Mouse (Mus musculus): ENCODE results near the gene Myo7a. TPM values are rescaled to one million over a fixed set of nuclear protein-coding genes. Genes with fewer than 3 reads are reported as not detected.

Myo7a gene
- total RNA-seq (2021), result 1 to 10 TPM; 5.3 to 5.8 TPM

DNA sequence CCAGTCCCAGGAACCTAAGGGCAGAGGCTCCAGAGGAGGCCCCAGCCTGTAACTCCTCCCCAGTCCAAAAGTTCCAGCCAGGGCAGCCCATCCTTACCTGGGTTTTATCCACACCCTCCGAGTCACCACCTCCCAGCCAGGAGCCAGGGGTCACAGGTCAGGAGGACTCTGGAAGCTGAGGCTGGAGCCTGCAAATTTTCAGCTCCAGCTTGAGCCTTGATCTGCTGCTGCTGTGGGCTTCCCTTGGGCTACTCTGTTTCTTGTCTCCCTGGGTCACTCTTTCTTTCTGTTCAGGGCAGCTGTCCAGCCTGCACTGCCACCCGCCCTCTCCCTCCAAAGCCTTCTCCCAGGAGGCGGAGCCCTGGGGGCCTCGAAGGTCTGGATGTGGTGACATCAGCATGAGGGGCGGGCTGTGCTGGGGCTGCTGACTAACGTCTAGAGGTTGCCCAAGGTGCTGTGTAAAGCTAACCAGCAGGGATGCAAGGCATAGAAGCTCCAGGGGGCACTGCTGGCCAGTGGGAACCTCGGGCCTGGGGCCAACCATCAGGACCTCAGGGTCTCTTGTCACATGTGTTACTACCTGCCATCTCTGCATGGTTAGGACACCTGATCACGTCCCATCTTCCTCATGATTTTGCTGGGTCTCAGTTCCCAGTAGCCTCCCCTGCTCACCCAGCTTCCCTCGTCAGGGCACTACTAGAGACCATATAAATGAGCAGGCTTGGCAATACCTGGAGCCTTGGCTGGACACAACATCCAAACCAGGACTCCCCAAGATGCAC lies at the start of gene Myo7a:
TSS of gene Myo7a (minus strand) at position 346 of the 782 bp plus-strand sequence.
- no peak for DNase-seq
- intact Hi-C loops (cut with DNase I), result no loop called here

DNA sequence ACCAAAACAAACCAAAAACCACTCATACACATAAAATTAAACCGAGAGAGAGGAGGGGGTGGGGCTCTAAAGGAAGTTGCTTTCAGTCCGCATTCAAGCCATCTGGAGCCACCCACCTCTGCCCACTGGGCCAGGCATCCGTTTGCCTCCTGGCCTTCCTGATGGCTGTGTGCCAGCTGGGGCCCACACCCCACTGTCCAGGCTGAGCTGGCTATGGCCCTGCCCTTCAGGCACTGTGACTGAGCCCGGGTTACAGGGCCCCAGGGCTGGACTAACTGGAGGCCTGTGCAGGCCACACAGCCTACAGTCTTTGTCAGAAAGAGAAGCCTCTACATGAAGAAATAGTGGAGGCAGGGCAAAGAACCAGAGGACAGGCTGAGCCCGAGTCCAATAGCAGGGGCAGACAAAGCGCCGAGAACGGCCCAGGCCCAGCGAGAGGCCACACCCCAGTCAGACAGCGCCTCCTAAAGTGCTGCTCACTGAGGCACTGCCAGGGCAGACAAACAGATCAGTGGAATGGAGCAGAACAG lies 45.7 kb upstream of the Myo7a start:
- peak in 1 of 2 experiments; percentile 26 for DNase-seq
- intact Hi-C loops (cut with DNase I), result no loop called here

DNA sequence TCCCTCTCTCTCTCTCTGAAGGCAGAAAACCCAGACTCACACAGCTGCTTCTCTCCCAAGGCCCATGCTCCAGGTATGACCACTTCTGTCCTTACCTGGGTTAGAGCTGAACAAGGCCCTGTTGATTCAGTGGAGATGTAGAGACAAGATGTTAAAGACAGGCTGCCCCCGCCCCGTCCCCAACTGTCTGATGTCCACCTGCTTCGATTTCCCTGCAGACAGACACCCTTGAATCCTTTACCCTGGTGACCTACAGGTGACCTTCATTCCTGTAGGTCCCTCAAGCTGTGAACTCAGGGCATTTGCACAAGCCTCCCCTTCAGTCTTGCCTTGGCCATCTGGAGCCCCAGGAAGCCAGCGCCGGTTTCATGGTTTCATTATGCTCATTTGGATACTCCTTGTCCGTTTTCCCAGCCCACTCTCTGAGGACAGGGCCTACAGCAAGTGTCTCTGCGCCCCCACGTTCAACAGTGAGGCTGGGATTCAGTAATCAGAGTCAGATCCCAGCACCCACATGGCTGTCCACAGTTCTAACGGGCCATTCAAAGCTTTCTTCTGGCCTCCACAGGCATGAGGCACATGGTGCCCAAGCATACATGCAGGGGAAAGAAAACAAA lies 45.2 kb upstream of the Myo7a start:
- no peak for DNase-seq
- intact Hi-C loops (cut with DNase I), result no loop called here

GRCm38 (mm10) chr7:98163700-98164099 lies 44.4 kb upstream of the Myo7a start:
- DNase-seq, result no peak
- intact Hi-C loops (cut with DNase I), result no loop called here

- intact Hi-C loops (cut with DNase I), result no loop called here
- DNase-seq, result no peak
Observed at GRCm38 (mm10) chr7:98162239-98162638, 42.9 kb upstream of the Myo7a start.

DNA sequence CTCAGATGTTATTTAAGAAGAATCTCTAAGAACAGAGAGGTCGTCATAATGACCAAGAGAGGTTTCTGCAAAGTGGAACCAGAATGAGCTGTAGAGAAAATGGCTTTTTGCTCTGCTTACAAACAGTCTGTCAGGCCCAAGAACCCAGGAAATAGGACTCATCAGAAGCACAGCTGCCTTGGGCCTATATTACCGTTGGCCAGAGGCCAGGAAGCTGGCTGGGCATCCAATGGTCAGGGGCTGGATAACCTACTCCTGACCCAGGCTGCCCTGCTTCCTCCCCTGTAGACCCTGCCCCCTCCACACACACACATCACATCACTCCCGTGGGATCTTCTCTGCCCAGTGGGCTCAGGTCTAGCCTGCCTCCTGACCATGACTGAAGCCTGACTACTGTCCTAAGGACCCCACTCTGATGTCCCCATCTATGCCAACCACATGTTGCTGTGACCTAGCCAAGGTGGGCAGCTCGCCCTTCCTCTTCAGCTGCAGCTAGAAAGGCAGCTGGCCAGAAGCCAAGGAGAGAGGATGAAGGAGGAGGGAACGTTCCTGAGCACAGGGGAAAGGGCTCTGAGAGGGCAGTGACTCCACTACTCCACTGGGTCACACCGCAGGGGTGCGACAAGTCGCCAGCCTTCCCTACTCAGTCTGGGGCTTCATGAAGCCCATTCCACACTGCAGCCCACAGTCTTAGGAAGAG lies 40.9 kb upstream of the Myo7a start:
- no peak for DNase-seq
- intact Hi-C loops (cut with DNase I), result no loop called here

- intact Hi-C loops (cut with DNase I), result loop anchor here (5.0 kb wide), 1 partner anchor 274 kb away; no protein-coding TSS in a partner anchor
- no peak for DNase-seq
Observed at GRCm38 (mm10) chr7:98158481-98158880, 39.2 kb upstream of the Myo7a start.

- intact Hi-C loops (cut with DNase I), result loop anchor here (5.0 kb wide), 1 partner anchor 275 kb away; no protein-coding TSS in a partner anchor
- DNase-seq, result no peak
Observed at GRCm38 (mm10) chr7:98157636-98158332, 38.5 kb upstream of the Myo7a start.

DNA sequence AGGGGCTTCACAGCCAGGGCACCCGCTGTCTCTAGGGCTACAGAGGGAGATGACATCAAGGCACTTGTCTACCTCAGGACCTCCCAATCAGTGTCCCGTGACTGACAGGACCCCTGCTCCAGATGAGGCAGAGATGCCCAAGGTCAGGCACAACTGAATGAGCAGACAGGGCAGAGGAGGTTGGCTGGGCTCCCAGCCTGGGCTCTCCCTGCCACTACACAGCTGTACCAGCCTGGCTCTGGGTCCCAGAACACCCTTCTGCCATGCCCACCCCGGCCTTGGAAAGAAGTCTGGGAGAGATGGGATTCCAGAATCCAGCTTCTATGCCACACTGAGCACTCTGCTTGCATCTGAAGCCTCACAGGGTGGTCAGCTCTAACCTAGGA lies 36.9 kb upstream of the Myo7a start:
- intact Hi-C loops (cut with DNase I), result loop anchor here (5.0 kb wide), 1 partner anchor 276 kb away; no protein-coding TSS in a partner anchor
- DNase-seq, result no peak

- intact Hi-C loops (cut with DNase I), result loop anchor here (1.0 to 5.0 kb wide), 4 partner anchors 36 to 277 kb away; no protein-coding TSS in a partner anchor
- DNase-seq, result peak; percentile 71 to 74
Observed at GRCm38 (mm10) chr7:98155546-98156279, 36.4 kb upstream of the Myo7a start.

DNA sequence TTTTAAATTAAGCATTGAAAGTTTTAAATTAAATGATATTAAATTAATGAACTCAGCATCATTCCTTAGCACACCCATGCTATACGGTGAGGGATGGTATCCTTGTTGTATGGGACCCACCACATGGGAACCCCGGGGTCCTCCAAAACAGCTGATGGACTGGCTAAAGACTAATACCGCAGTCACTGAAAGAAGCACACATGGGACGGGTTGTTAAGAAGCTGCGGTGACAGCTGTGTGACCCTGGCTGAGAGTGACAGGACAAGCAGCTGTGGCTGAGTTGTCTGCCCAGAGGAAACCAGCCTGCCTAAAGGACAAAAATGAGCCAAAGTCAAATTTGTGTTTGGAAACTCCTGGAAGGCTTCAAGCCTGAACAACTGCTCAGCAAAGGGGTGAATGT lies 34.6 kb upstream of the Myo7a start:
- intact Hi-C loops (cut with DNase I), result loop anchor here (2.0 kb wide), 2 partner anchors 187 to 195 kb away; no protein-coding TSS in a partner anchor

GRCm38 (mm10) chr7:98153345-98153744 lies 34.0 kb upstream of the Myo7a start:
- DNase-seq, result no peak
- intact Hi-C loops (cut with DNase I), result no loop called here

More for the DNA sequence above, 34.6 kb upstream of the Myo7a start:
- no peak for DNase-seq

DNA sequence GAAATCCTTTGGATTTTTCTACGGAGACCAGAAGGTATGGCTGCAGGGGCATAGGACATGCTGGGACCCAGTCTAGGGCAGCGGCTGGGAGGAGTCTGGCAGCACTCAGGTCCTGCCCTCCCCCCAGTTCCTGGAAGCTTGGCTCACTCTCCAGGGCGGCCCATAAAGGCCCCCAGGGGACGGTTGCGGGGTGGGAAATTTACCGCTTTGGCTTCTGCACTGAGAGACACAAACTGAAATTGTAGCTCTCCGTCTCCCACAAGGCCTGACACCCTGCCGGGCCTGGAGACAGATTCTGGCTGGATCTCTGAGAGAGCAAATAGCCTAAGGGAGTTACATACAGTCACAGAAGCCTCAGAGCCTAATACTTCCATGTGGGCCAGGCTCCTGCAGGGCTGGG lies 33.1 kb upstream of the Myo7a start:
- DNase-seq, result no peak
- intact Hi-C loops (cut with DNase I), result no loop called here

DNA sequence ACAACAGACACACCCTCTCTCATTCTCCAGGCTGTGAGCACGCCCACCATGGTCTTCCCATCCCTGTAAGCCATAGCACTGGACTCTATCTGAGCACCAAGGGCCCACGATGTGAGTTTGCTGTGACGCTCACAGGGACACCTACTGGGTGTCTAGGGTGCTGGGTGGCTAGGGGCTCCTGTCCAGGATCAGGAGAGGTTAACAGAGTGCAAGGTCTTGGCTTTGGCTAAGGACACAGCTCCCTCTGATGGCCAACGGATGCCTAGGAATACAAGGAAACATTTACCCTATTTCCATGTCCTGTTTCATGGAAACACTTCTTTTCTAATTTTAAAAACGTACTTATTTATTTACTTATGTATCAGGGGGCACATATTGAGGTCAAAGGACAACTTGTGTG lies 31.2 kb upstream of the Myo7a start:
- intact Hi-C loops (cut with DNase I), result no loop called here
- DNase-seq, result no peak

GRCm38 (mm10) chr7:98149802-98150201 lies 30.5 kb upstream of the Myo7a start:
- DNase-seq, result no peak
- intact Hi-C loops (cut with DNase I), result no loop called here

DNA sequence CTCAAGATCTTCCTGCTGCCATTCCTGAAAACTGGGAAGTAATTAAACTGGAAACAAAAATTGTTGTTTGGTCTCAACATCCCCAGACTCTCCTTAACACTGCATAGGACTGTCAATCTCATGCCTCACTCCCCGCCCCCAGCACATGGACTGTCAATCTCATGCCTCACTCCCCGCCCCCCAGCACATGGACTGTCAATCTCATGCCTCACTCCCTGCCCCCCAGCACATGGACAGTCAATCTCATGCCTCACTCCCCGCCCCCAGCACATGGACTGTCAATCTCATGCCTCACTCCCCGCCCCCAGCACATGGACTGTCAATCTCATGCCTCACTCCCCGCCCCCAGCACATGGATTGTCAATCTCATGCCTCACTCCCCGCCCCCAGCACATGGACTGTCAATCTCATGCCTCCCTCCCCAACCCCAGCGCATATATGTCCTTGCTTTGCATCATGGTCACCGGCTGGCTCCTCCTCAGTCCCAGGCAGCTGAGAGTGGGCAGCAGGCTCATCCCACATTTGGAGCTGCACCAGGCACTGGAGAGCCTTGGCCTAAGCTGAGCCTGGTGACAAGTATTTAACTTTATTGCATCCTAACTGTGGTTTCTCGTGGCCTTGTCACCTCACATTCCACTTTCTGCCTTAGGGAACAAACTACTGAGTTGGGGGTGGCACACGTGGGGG lies 29.5 kb upstream of the Myo7a start:
- DNase-seq, result no peak
- intact Hi-C loops (cut with DNase I), result no loop called here

GRCm38 (mm10) chr7:98147766-98148165 lies 28.4 kb upstream of the Myo7a start:
- intact Hi-C loops (cut with DNase I), result no loop called here
- no peak for DNase-seq

DNA sequence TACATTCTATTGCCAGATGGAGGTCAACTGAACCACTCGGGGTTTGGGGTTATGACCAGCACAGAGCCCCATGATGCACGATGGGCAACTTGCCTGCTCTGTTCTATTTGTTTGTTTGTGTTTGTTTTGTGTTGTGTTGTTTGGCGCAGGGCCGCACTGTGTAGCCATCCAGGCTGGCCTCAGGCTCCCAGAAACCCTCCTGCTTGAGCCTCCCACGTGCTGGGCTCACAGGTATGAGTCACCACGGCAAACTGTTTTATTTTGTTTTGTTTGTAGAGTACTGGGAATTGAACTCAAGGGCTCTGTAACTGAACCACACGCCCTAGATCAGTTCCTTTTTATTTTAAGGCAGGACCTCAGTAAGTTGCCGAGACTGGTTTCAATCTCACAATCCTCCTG lies 27.1 kb upstream of the Myo7a start:
- DNase-seq, result no peak
- intact Hi-C loops (cut with DNase I), result no loop called here

DNA sequence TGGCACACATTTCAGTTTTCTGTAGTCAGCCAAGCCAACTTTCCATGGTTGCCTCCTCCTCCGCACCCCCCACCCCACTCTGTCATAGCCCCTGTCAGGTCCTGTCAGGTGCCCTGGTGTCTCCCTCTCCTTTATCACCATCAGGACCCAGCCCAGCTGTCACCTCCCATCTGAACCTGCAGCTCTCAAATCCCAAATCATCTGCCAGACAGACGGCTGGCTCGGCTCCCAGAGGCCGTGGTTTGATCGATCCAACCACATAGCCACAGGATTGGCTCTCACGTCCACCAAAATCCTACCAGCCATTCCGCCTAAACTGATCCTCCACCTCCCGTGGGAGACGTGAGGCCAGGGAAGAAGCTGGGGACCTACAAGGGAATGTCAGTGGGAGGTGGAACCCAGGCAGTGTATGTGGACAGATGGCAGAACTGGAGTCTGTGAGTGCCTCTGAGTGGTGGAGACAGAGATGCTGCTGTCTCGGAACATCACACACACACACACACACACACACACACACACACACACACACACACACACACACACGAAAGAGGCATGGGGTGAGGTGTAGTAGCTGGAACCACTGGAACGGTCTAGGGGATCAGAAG lies 26.6 kb upstream of the Myo7a start:
- no peak for DNase-seq
- intact Hi-C loops (cut with DNase I), result no loop called here

Measured in heart, postnatal 36 days (tissue).